Mouse (Mus musculus): Measurements from ENCODE around the gene Ctc1.
A peak's percentile ranks its signal among the peaks of the same experiment; 100 is the strongest.
"Not testable (repeated sequence)": the region's sequence is repeated elsewhere in the genome, so short reads cannot be mapped to it uniquely, and the experiment has no call there.

The Ctc1 gene

GRCm38 (mm10) chr11:69008182-69009121 lies 7.3 kb upstream of the Ctc1 start, which contains the start of gene Pfas:
Gene Pfas (minus strand): TSS chr11:69008460.
- peak; percentile 98 for DNase-seq (ENCODE audit: low spot score)

- DNase-seq (ENCODE audit: low spot score): no peak
Measured at GRCm38 (mm10) chr11:69009508-69009907, 6.2 kb upstream of the Ctc1 start.

- no peak for DNase-seq (ENCODE audit: low spot score)
Measured at GRCm38 (mm10) chr11:69010400-69011323, 5.0 kb upstream of the Ctc1 start.

GRCm38 (mm10) chr11:69011445-69011844 lies 4.3 kb upstream of the Ctc1 start:
- not testable (repeated sequence) for DNase-seq (ENCODE audit: low spot score)

GRCm38 (mm10) chr11:69012071-69012601 lies 3.6 kb upstream of the Ctc1 start:
- DNase-seq (ENCODE audit: low spot score): peak; percentile 93

- DNase-seq (ENCODE audit: low spot score): no peak
Measured at GRCm38 (mm10) chr11:69016755-69017154, 1.0 kb downstream of the Ctc1 start.

- no peak for DNase-seq (ENCODE audit: low spot score)
Measured at GRCm38 (mm10) chr11:69020691-69021090, 5.0 kb downstream of the Ctc1 start.

GRCm38 (mm10) chr11:69026562-69026961 lies 10.9 kb downstream of the Ctc1 start:
- no peak for DNase-seq (ENCODE audit: low spot score)

- DNase-seq (ENCODE audit: low spot score): peak; percentile 36
Measured at GRCm38 (mm10) chr11:69028805-69029204, 13.1 kb downstream of the Ctc1 start.

GRCm38 (mm10) chr11:69033552-69033951 lies 17.8 kb downstream of the Ctc1 start:
- DNase-seq (ENCODE audit: low spot score): no peak

GRCm38 (mm10) chr11:69034585-69034984 lies 18.9 kb downstream of the Ctc1 start:
- DNase-seq (ENCODE audit: low spot score): no peak

- no peak for DNase-seq (ENCODE audit: low spot score)
Measured at GRCm38 (mm10) chr11:69035411-69035810, 19.7 kb downstream of the Ctc1 start.

- peak; percentile 91 for DNase-seq (ENCODE audit: low spot score)
Measured at GRCm38 (mm10) chr11:69035849-69036248, 20.1 kb downstream of the Ctc1 start.

GRCm38 (mm10) chr11:69036486-69037230 lies 20.9 kb downstream of the Ctc1 start:
- DNase-seq (ENCODE audit: low spot score): peak; percentile 87

- DNase-seq (ENCODE audit: low spot score): peak; percentile 89
Measured at GRCm38 (mm10) chr11:69037231-69038061, 21.7 kb downstream of the Ctc1 start.

GRCm38 (mm10) chr11:69038173-69038572 lies 22.5 kb downstream of the Ctc1 start:
- no peak for DNase-seq (ENCODE audit: low spot score)

GRCm38 (mm10) chr11:69045531-69046394 lies 30.1 kb downstream of the Ctc1 start, which contains the start of gene Aurkb:
Gene Aurkb (plus strand): TSS chr11:69045647.
- DNase-seq (ENCODE audit: low spot score): peak; percentile 95

GRCm38 (mm10) chr11:69046395-69046774 lies 30.7 kb downstream of the Ctc1 start:
- no peak for DNase-seq (ENCODE audit: low spot score)

GRCm38 (mm10) chr11:69047592-69047991 lies 31.9 kb downstream of the Ctc1 start:
- no peak for DNase-seq (ENCODE audit: low spot score)

GRCm38 (mm10) chr11:69048151-69048550 lies 32.4 kb downstream of the Ctc1 start:
- DNase-seq (ENCODE audit: low spot score): no peak

All from embryo, embryonic 10 days (tissue).